Mouse (Mus musculus): ENCODE results near the gene Mobp. TPM values are rescaled to one million over a fixed set of nuclear protein-coding genes. Genes with fewer than 3 reads are reported as not detected.

Gene Mobp
- total and polyA plus RNA-seq, 3 experiments, result 0.17 TPM; not detected in 2

GRCm38 (mm10) chr9:120191362-120192098, 42.0 kb downstream of the Mobp start (continued):
- TF ChIP-seq RCOR1 (conservative IDR thresholded peaks at IDR 0.05; ENCODE audit: low read depth, low read length) (no peak), ZC3H11A (IDR thresholded peaks at IDR 0.05; ENCODE audit: low read depth, low read length) (peak; percentile 20; the same call in 1 of the 2 replicates), EP300 (IDR thresholded peaks at IDR 0.05; ENCODE audit: low read length) (no peak), HCFC1 (IDR thresholded peaks at IDR 0.05; ENCODE audit: low read depth, low read length) (no peak), USF2 (conservative IDR thresholded peaks at IDR 0.05; ENCODE audit: low read depth, low read length) (no peak), MAFK (IDR thresholded peaks at IDR 0.05; ENCODE audit: insufficient replicate concordance, low read length) (no peak), MXI1 (IDR thresholded peaks at IDR 0.05; ENCODE audit: low read depth, low read length) (no peak), MYC (IDR thresholded peaks at IDR 0.05; ENCODE audit: low read depth, low read length) (no peak), JUN (IDR thresholded peaks at IDR 0.05; ENCODE audit: insufficient read depth, low read depth, low read length) (no peak), NELFE (IDR thresholded peaks at IDR 0.05; ENCODE audit: low read depth, low read length) (no peak), NRF1 (IDR thresholded peaks at IDR 0.05; ENCODE audit: low read depth, low read length) (no peak), BHLHE40 (IDR thresholded peaks at IDR 0.05; ENCODE audit: low read depth, low read length) (no peak)

DNA sequence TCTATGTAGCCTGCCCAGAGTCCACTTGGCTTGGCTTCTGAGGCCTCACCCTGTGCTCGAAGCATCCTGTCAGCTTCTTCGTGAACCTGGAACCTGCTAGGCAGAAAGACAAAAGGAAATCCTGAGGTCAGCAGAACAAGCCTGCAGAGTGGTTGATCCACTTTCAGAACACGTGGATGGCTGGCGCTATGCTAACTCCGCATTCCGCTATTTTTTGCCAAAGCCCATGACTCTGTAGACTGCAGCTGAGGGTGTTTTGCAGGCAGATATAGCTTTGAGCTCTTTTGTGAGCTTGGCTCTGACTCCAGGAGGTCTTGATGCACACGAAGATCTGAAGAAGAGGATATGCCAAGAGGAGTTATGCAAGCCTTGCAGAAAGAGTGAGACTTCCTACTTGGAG, 43.2 kb downstream of the Mobp start:
- DNase-seq (ENCODE audit: extremely low read depth), result no peak
- in situ Hi-C loops (cut with MboI; ENCODE audit: low pct_ligation_motif_present, low pct_unique_long_range_greater_than_20kb, low sequenced_read_pairs), result no loop called here

More for the DNA sequence above, 43.2 kb downstream of the Mobp start:
- Histone ChIP-seq H3K4me2 (ENCODE audit: insufficient read depth, low read depth, poor library complexity, severe bottlenecking) (no peak overlapping the region), H3K9ac (ENCODE audit: insufficient read depth, low read depth) (no peak overlapping the region), H3K27ac (ENCODE audit: insufficient read depth, low read depth) (no peak overlapping the region), H3K79me2 (replicated peaks; ENCODE audit: control insufficient read depth, extremely low read depth, insufficient read depth, poor library complexity, severe bottlenecking) (no peaks in the 10 kb centered on the region), H3K4me3 (replicated peaks in 1 of 3; ENCODE audit: low read depth in 2 of 3, low read length in 2 of 3, poor library complexity in 1 of 3) (no peak overlapping the region), H3K27me3 (replicated peaks) (peaks cover 20% of the 10 kb centered on the region), H3K9me3 (replicated peaks; ENCODE audit: low read length) (peaks cover 7% of the 10 kb centered on the region), H3K4me1 (ENCODE audit: control insufficient read depth in 1 of 2, insufficient read depth in 2 of 2) (peaks cover 0 to 7% of the 10 kb centered on the region in 2 experiments; a peak in 2 of 4 replicates), H3K36me3 (replicated peaks in 1 of 2; ENCODE audit: control insufficient read depth in 1 of 2, insufficient read depth in 1 of 2, low read length in 1 of 2) (no peaks in the 10 kb centered on the region)
- dilution Hi-C loops (cut with MboI; ENCODE audit: extremely low pct_ligation_motif_present, extremely low pct_unique_long_range_greater_than_20kb, low sequenced_read_pairs), result no loop called here
- TF ChIP-seq MAZ (IDR thresholded peaks at IDR 0.05; ENCODE audit: low read depth, low read length) (no peak), SIN3A (IDR thresholded peaks at IDR 0.05; ENCODE audit: low read length) (no peak), TCF12 (IDR thresholded peaks at IDR 0.05; ENCODE audit: low read depth, low read length) (no peak), CTCF (conservative IDR thresholded peaks at IDR 0.05 in 1 of 2, IDR thresholded peaks at IDR 0.05 in 1 of 2; ENCODE audit: low read depth in 2 of 2, low read length in 2 of 2) (no peak), ZKSCAN1 (IDR thresholded peaks at IDR 0.05; ENCODE audit: borderline replicate concordance, low read depth, low read length) (no peak), RAD21 (IDR thresholded peaks at IDR 0.05; ENCODE audit: low read depth, low read length) (no peak), CHD1 (IDR thresholded peaks at IDR 0.05; ENCODE audit: low read depth, low read length) (no peak), MXI1 (IDR thresholded peaks at IDR 0.05; ENCODE audit: low read depth, low read length) (no peak), MAX (IDR thresholded peaks at IDR 0.05; ENCODE audit: low read length) (no peak), MEF2A (IDR thresholded peaks at IDR 0.05; ENCODE audit: borderline replicate concordance, low read depth, low read length) (no peak), JUN (IDR thresholded peaks at IDR 0.05; ENCODE audit: insufficient read depth, low read depth, low read length) (no peak), KAT2A (IDR thresholded peaks at IDR 0.05; ENCODE audit: insufficient replicate concordance, low read length) (no peak), USF1 (IDR thresholded peaks at IDR 0.05; ENCODE audit: low read depth, low read length) (no peak), PAX5 (IDR thresholded peaks at IDR 0.05; ENCODE audit: low read length) (no peak), E2F4 (IDR thresholded peaks at IDR 0.05; ENCODE audit: insufficient replicate concordance, low read depth, low read length) (no peak), MYC (IDR thresholded peaks at IDR 0.05; ENCODE audit: low read depth, low read length) (no peak), ETS1 (conservative IDR thresholded peaks at IDR 0.05; ENCODE audit: low read depth, low read length) (no peak), POLR2AphosphoS2 (IDR thresholded peaks at IDR 0.05; ENCODE audit: low read depth, low read length) (no peak), BHLHE40 (IDR thresholded peaks at IDR 0.05; ENCODE audit: low read depth, low read length) (no peak)

Measured in CH12.LX (cell line).